Mouse (Mus musculus) small intestine, adult 2 months (tissue): ENCODE data around the gene Atp2b2. TPM values are rescaled to one million over a fixed set of nuclear protein-coding genes. Genes with fewer than 3 reads are reported as not detected.

Source experiments
- H3K27ac ChIP-seq: fragments of 200-500 bp; 2 replicates; pipeline ENCODE4 v1.5.1; 2012; ENCODE audit warnings: low read depth, low read length, control low read depth, inconsistent platforms; ENCODE audit not compliant: insufficient read depth
- H3K27me3 ChIP-seq: fragments of 200-500 bp; 2 replicates; pipeline ENCODE4 v1.6.1; 2012; ENCODE audit warnings: mild to moderate bottlenecking, moderate library complexity, low read length, inconsistent platforms; ENCODE audit not compliant: control insufficient read depth, insufficient read depth
- H3K36me3 ChIP-seq: fragments of 200-500 bp; 2 replicates; pipeline ENCODE4 v1.6.1; 2012; ENCODE audit warnings: mild to moderate bottlenecking, low read length, control low read depth, inconsistent platforms; ENCODE audit not compliant: control insufficient read depth, insufficient read depth
- H3K4me1 ChIP-seq: fragments of 200-500 bp; 2 replicates; pipeline ENCODE4 v1.6.1; 2012; ENCODE audit warnings: low read length, inconsistent platforms, mixed read lengths; ENCODE audit not compliant: control insufficient read depth, insufficient read depth, insufficient read length
- H3K4me3 ChIP-seq: fragments of 200-500 bp; 2 replicates; pipeline ENCODE4 v1.5.1; 2012; ENCODE audit warnings: low read depth, mild to moderate bottlenecking, control low read depth, inconsistent platforms, low read length, moderate library complexity
- CTCF ChIP-seq: fragments of 200-500 bp; IDR thresholded peaks from 2 replicates; pipeline ENCODE4 v1.5.1; 2012; ENCODE audit warnings: low read depth, mild to moderate bottlenecking, control low read depth, inconsistent platforms, low read length, moderate library complexity, mixed read lengths; ENCODE audit not compliant: insufficient replicate concordance, insufficient read length; ENCODE audit errors: extremely low read depth
- POLR2A ChIP-seq: fragments of 200-500 bp; IDR thresholded peaks from 2 replicates; pipeline ENCODE4 v1.6.1; 2012; ENCODE audit warnings: low read depth, mild to moderate bottlenecking, control low read depth, inconsistent platforms, low read length, moderate library complexity
- WGBS: fragments of 180-500 bp; shearing (Covaris S2); methylation state at CpG from one replicate; pipeline ENCODE4 v1.1.7; 2018; 5-methylcytosine and 5-hydroxymethylcytosine counted together
- polyA plus RNA-seq: library from polyadenylated mRNA; depleted of rRNA; stranded (reverse); fragments of >200 nt; gene quantifications from 2 replicates; pipeline ENCODE4 v1.2.3, GENCODE M21; 2012

The Atp2b2 gene
- polyA plus RNA-seq, 1 experiment = 0.42 TPM

DNA sequence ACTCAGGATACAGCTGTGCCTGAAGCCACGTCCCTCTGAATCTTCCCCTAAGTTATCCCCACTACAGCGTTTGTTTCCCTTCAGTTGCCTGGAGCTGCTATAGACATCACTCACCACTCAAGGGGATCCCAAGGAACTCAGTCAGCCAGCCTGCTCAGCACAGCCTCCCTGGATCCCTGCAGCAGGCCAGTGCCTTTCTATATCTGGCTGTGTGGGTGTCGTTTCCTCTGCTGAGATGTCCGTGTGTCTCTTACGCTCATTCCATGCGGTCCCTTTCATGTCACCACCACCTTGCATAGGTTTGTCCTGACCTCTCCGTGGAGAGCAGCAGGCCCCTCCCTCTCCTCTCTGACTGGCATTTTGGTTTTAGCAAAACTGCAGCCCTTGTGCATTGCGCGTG, 171.6 kb downstream of the Atp2b2 start:
- Histone ChIP-seq H3K27me3 (no peaks in the 10 kb centered on the region), H3K4me1 (no peaks in the 10 kb centered on the region), H3K27ac (no peak overlapping the region), H3K36me3 (no peaks in the 10 kb centered on the region), H3K4me3 (no peak overlapping the region)
- no peak for TF ChIP-seq POLR2A
- TF ChIP-seq CTCF = no peak
- WGBS = 71% methylated on average over 9 of the region's 9 CpGs

DNA sequence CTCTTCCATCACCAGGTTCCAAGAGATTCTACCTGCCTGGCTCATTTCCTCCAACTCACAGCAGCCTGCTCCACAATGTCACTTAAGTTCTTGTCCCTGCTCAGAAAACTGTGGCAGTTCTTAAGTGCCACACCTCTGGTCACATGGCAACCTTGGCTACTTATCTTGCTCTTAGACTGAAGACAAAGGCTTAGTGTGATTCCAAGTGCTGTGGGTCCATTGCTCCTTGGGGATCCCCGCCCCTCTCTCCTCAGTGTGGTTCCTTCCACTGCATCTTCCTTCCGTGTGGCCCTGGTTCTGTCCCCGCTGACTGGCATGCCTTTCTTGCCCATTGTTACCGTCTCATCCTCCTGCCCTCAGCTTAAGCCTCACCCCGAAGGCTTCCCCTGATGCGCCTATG, 173.9 kb downstream of the Atp2b2 start:
- TF ChIP-seq POLR2A (no peak), CTCF (no peak)
- Histone ChIP-seq H3K4me3 (no peak overlapping the region), H3K27me3 (no peaks in the 10 kb centered on the region), H3K27ac (no peak overlapping the region), H3K36me3 (no peaks in the 10 kb centered on the region), H3K4me1 (no peaks in the 10 kb centered on the region)
- 44% methylated on average over 6 of the region's 6 CpGs for WGBS

DNA sequence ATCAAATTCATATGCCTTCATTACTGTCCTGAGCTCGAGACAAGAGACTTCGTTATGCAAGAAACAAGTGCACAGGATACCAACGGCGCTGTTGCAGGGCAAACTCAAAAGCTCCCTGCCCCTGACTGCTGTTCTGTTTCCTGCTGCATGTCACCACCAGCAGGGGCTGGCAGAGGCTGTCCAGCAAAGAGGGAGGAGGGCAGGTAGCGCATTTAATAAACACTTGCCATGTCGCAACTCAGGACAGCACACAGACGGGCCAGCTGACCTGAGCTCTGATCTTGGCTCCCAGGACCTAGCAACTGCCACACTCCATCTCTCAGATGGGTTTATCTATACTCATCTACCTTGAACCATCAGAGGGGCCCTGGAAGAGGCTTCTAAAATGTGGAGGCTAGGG, 176.7 kb downstream of the Atp2b2 start:
- TF ChIP-seq POLR2A (no peak), CTCF (no peak)
- Histone ChIP-seq H3K27ac (no peak overlapping the region), H3K36me3 (no peaks in the 10 kb centered on the region), H3K4me3 (no peak overlapping the region), H3K27me3 (no peaks in the 10 kb centered on the region), H3K4me1 (no peaks in the 10 kb centered on the region)
- 54% methylated on average over 7 of the region's 7 CpGs for whole genome bisulfite sequencing

- TF ChIP-seq POLR2A = no peak
- no peak for TF ChIP-seq CTCF
- 51% methylated on average over 8 of the region's 8 CpGs for WGBS
- Histone ChIP-seq H3K27me3 (no peaks in the 10 kb centered on the region), H3K27ac (no peak overlapping the region), H3K4me3 (no peak overlapping the region), H3K4me1 (no peaks in the 10 kb centered on the region), H3K36me3 (no peaks in the 10 kb centered on the region)
These were observed 177.6 kb downstream of the Atp2b2 start for GRCm38 (mm10) chr6:113864812-113865211.

GRCm38 (mm10) chr6:113862955-113863354, 179.5 kb downstream of the Atp2b2 start:
- no peak for TF ChIP-seq CTCF
- TF ChIP-seq POLR2A = no peak
- no peak overlapping the region for H3K4me3 ChIP-seq
- WGBS = 79% methylated on average over 4 of the region's 4 CpGs
- H3K4me1 ChIP-seq = no peaks in the 10 kb centered on the region
- no peaks in the 10 kb centered on the region for H3K36me3 ChIP-seq
- H3K27me3 ChIP-seq = no peaks in the 10 kb centered on the region
- H3K27ac ChIP-seq = no peak overlapping the region

DNA sequence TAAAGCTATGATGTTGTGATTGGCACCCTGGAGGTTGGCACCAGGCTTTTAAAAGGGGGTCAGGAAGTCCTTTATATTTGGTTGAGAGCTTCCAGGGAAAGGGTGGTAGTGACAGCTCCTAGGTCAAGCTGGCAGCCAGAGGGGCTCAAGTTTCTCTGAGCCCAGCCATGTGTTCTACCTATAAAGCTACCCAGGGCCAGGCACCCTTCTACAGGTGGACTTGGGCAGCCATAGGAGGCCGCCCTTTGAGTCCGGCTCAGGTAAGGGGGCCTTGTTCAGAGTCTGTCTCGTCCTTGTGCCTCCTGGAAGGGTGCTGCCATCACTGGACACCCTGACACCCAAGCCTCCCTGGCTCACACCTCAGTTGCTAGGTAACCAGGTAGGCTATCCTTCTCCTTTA, 180.5 kb downstream of the Atp2b2 start:
- TF ChIP-seq POLR2A (no peak), CTCF (no peak)
- WGBS = 63% methylated on average over 3 of the region's 3 CpGs
- Histone ChIP-seq H3K4me1 (no peaks in the 10 kb centered on the region), H3K27me3 (no peaks in the 10 kb centered on the region), H3K4me3 (no peak overlapping the region), H3K36me3 (no peaks in the 10 kb centered on the region), H3K27ac (no peak overlapping the region)

GRCm38 (mm10) chr6:113861375-113861770, 181.0 kb downstream of the Atp2b2 start:
- H3K4me1 ChIP-seq = no peaks in the 10 kb centered on the region
- H3K36me3 ChIP-seq = no peaks in the 10 kb centered on the region
- 58% methylated on average over 4 of the region's 4 CpGs for WGBS
- no peak overlapping the region for H3K4me3 ChIP-seq
- TF ChIP-seq CTCF (no peak), POLR2A (no peak)
- H3K27ac ChIP-seq = no peak overlapping the region
- no peaks in the 10 kb centered on the region for H3K27me3 ChIP-seq
